Mouse (Mus musculus) CH12.LX (cell line): ENCODE data around the gene Gldc.

Source experiments
- CHD1 ChIP-seq: IDR thresholded peaks from 2 replicates; pipeline ENCODE4 v1.6.1; 2012; ENCODE audit warnings: low read depth, low read length, improper control_type of control experiment, inconsistent platforms
- CHD2 ChIP-seq: IDR thresholded peaks from 2 replicates; pipeline ENCODE4 v1.6.1; 2011; ENCODE audit warnings: low read length, improper control_type of control experiment
- CTCF ChIP-seq, 2 experiments: IDR thresholded peaks in 1 of 2; conservative IDR thresholded peaks in 1 of 2; 2 replicates each; pipeline ENCODE4 v1.5.1; 2011 to 2012; ENCODE audit warnings: low read depth in 2 of 2, low read length in 2 of 2, improper control_type of control experiment in 1 of 2, inconsistent platforms in 1 of 2, mild to moderate bottlenecking in 1 of 2, moderate library complexity in 1 of 2
- ELF1 ChIP-seq: IDR thresholded peaks from 2 replicates; pipeline ENCODE4 v1.6.1; 2014; ENCODE audit warnings: low read depth, mild to moderate bottlenecking, inconsistent platforms, low read length, improper control_type of control experiment
- POLR2A ChIP-seq: IDR thresholded peaks from 2 replicates; pipeline ENCODE4 v1.6.1; 2011; ENCODE audit warnings: low read depth, mild to moderate bottlenecking, improper control_type of control experiment, low read length
- POLR2AphosphoS2 ChIP-seq: IDR thresholded peaks from 2 replicates; pipeline ENCODE4 v1.6.1; 2011; ENCODE audit warnings: low read depth, low read length, improper control_type of control experiment
- SIN3A ChIP-seq: IDR thresholded peaks from 2 replicates; pipeline ENCODE4 v1.6.1; 2012; ENCODE audit warnings: low read length, improper control_type of control experiment, inconsistent platforms
- TBP ChIP-seq: conservative IDR thresholded peaks from 2 replicates; pipeline ENCODE4 v1.6.1; 2011; ENCODE audit warnings: low read depth, low read length, improper control_type of control experiment
- UBTF ChIP-seq: IDR thresholded peaks from 2 replicates; pipeline ENCODE4 v1.6.1; 2012; ENCODE audit warnings: low read depth, mild to moderate bottlenecking, inconsistent platforms, low read length, improper control_type of control experiment, moderate library complexity
- USF1 ChIP-seq: IDR thresholded peaks from 2 replicates; pipeline ENCODE4 v1.6.1; 2014; ENCODE audit warnings: low read depth, mild to moderate bottlenecking, inconsistent platforms, low read length, improper control_type of control experiment
- ZKSCAN1 ChIP-seq: IDR thresholded peaks from 2 replicates; pipeline ENCODE4 v1.6.1; 2012; ENCODE audit warnings: low read depth, inconsistent platforms, low read length, improper control_type of control experiment, borderline replicate concordance

GRCm38 (mm10) chr19:30108616-30109015 is 66.6 kb downstream of the Gldc start:
- no peak for TF ChIP-seq POLR2AphosphoS2
- TF ChIP-seq POLR2A, result no peak
- no peak for TF ChIP-seq TBP
- no peak for TF ChIP-seq CHD2
- no peak for TF ChIP-seq ZKSCAN1
- no peak for TF ChIP-seq CHD1
- no peak for TF ChIP-seq CTCF (conservative IDR thresholded peaks at IDR 0.05 in 1 of 2, IDR thresholded peaks at IDR 0.05 in 1 of 2; ENCODE audit: low read depth in 2 of 2, low read length in 2 of 2)
- no peak for TF ChIP-seq USF1
- TF ChIP-seq SIN3A, result no peak
- no peak for TF ChIP-seq UBTF
- no peak for TF ChIP-seq ELF1
